Mouse (Mus musculus) neural tube, embryonic 15.5 days (tissue): ENCODE measurements around the gene Txndc8. TPM values are rescaled to one million over a fixed set of nuclear protein-coding genes. Genes with fewer than 3 reads are reported as not detected.

Experiments
- ATAC-seq: fragments of 200-750 bp; cut with Nextera tagmentation; 2 replicates; pipeline ENCODE4 v1.8.0; 2017; ENCODE audit warnings: mild to moderate bottlenecking, moderate TSS enrichment, moderate library complexity; ENCODE audit not compliant: low FRiP score
- H3K27ac ChIP-seq: fragments of 300-500 bp; sonication (generic); replicated peaks from 2 replicates; pipeline ENCODE4 v1.5.1; 2015; ENCODE audit warnings: mild to moderate bottlenecking, inconsistent platforms
- H3K27me3 ChIP-seq: fragments of 300-500 bp; sonication (generic); replicated peaks from 2 replicates; pipeline ENCODE4 v1.6.1; 2015; ENCODE audit warnings: inconsistent platforms
- H3K36me3 ChIP-seq: fragments of 300-500 bp; sonication (generic); 2 replicates; pipeline ENCODE4 v1.6.1; 2015; ENCODE audit warnings: inconsistent platforms
- H3K4me1 ChIP-seq: fragments of 300-500 bp; sonication (generic); 2 replicates; pipeline ENCODE4 v1.6.1; 2015; ENCODE audit warnings: inconsistent platforms
- H3K4me2 ChIP-seq: fragments of 300-500 bp; sonication (generic); 2 replicates; pipeline ENCODE4 v1.6.1; 2015; ENCODE audit warnings: inconsistent platforms, mild to moderate bottlenecking, moderate library complexity
- H3K4me3 ChIP-seq: fragments of 300-500 bp; sonication (generic); replicated peaks from 2 replicates; pipeline ENCODE4 v1.5.1; 2015; ENCODE audit warnings: mild to moderate bottlenecking, inconsistent platforms
- H3K9ac ChIP-seq: fragments of 300-500 bp; sonication (generic); replicated peaks from 2 replicates; pipeline ENCODE4 v1.6.1; 2015; ENCODE audit warnings: mild to moderate bottlenecking, inconsistent platforms
- H3K9me3 ChIP-seq: fragments of 300-500 bp; sonication (generic); replicated peaks from 2 replicates; pipeline ENCODE4 v1.6.1; 2016; ENCODE audit warnings: inconsistent platforms
- WGBS: fragments of 180-500 bp; shearing (Covaris S2); methylation state at CpG from one replicate; pipeline ENCODE4 v1.1.7; 2015; ENCODE audit warnings: mixed read lengths; 5-methylcytosine and 5-hydroxymethylcytosine counted together
- polyA plus RNA-seq: library from polyadenylated mRNA; unstranded; fragments of >200 nt; fragmentation: Nextera tagmentation; extraction: Ambion mirVana; gene quantifications from 2 replicates; pipeline ENCODE4 v1.2.1, GENCODE M21; 2015

Txndc8 gene
- polyA plus RNA-seq, 1 experiment from 2014 or later, result not detected

- Histone ChIP-seq H3K9me3 (no peaks in the 10 kb centered on the region), H3K4me2 (peak overlapping the region; percentile 83), H3K4me1 (peaks cover 33% of the 10 kb centered on the region), H3K27ac (0 out of 2 replicates have a peak overlapping the region, but pooled peaks have one; percentile 85), H3K36me3 (peaks cover 18% of the 10 kb centered on the region), H3K4me3 (peak overlapping the region; percentile 65), H3K27me3 (0 out of 2 replicates have a peak, but pooled peaks cover 7% of the 10 kb centered on the region), H3K9ac (peak overlapping the region; percentile 74)
- no peak for ATAC-seq
- WGBS, result 76% methylated on average over 8 of the region's 8 CpGs
These were observed 53.9 kb downstream of the Txndc8 start for GRCm38 (mm10) chr4:57954991-57955390.

- peak overlapping the region; percentile 83 for H3K4me2 ChIP-seq
- ATAC-seq, result no peak
- H3K27me3 ChIP-seq, result 0 out of 2 replicates have a peak, but pooled peaks cover 7% of the 10 kb centered on the region
- peaks cover 33% of the 10 kb centered on the region for H3K4me1 ChIP-seq
- H3K36me3 ChIP-seq, result peaks cover 22% of the 10 kb centered on the region
- no peaks in the 10 kb centered on the region for H3K9me3 ChIP-seq
- H3K4me3 ChIP-seq, result peak overlapping the region; percentile 65
- WGBS, result 77% methylated on average over 6 of the region's 6 CpGs
- no peak overlapping the region for H3K27ac ChIP-seq
- H3K9ac ChIP-seq, result 0 out of 2 replicates have a peak overlapping the region, but pooled peaks have one; percentile 74
These were observed 54.3 kb downstream of the Txndc8 start for GRCm38 (mm10) chr4:57954580-57954979.

DNA sequence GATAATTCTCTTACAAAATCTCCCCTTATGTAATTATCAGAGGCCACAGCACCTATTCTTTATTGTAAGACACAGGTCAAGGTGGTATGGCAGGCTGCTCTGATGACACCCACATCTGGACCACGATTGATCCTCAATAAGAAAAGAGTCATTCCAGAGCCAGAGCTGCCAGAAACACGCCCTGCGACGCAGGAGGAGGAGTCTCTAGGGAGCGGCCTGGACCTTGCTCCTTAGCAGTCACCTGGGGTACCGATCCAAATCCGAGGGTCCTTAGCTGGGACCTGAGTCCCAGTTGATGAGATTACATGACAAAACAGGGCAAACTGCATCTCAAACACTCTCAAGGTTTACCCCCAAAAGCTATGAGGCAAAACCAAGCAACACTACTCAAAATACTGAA is 55.1 kb downstream of the Txndc8 start:
- no peak for ATAC-seq
- Histone ChIP-seq H3K4me2 (peak overlapping the region; percentile 83), H3K27me3 (0 out of 2 replicates have a peak, but pooled peaks cover 4% of the 10 kb centered on the region), H3K4me1 (peaks cover 33% of the 10 kb centered on the region), H3K4me3 (no peak overlapping the region), H3K36me3 (peaks cover 29% of the 10 kb centered on the region), H3K27ac (no peak overlapping the region), H3K9ac (no peak overlapping the region), H3K9me3 (no peaks in the 10 kb centered on the region)
- WGBS, result 95% methylated on average over 7 of the region's 7 CpGs

DNA sequence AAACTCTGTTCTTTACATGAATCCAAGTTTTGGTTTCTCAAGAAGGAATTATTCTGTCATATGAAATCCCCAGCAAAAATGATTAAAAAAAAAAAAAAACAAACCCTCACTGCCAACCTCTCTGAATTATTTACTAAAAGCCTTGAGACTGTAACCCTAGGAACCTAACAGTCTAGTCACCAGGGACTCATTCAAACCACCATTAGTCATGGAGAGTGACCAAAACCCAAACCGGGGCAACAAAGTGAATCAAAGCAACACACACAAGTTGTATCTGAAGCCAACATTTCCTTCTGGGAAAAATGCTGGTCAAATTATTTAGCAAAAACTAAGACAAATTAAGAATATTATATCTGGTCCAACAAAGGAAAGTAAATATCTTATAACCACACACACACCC is 56.0 kb downstream of the Txndc8 start:
- Histone ChIP-seq H3K9me3 (no peaks in the 10 kb centered on the region), H3K4me1 (peaks cover 33% of the 10 kb centered on the region), H3K27ac (no peak overlapping the region), H3K36me3 (peaks cover 38% of the 10 kb centered on the region), H3K27me3 (0 out of 2 replicates have a peak, but pooled peaks cover 2% of the 10 kb centered on the region), H3K4me2 (no peak overlapping the region), H3K9ac (no peak overlapping the region), H3K4me3 (no peak overlapping the region)
- ATAC-seq, result no peak
- WGBS, result 52% methylated on average over 1 of the region's 1 CpGs

DNA sequence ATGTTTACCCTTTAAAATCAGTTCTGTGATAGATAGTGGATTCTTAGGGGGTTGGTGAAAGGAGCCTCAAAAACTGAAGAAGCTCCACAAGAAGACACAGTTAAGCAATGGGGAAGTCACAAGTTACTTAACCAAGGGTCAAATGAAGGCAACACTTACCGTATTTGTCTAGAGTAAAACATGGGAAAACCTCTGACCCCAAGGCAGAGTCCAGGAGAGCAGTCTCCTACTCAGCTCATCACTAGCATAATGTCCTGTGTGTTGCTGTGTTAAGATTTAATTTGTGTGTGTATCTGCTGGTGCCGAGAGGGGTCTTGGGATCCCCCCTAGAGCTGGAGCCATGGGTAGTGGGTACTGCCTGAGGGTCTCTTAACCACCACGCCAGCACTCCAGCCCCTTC is 56.5 kb downstream of the Txndc8 start:
- Histone ChIP-seq H3K4me2 (no peak overlapping the region), H3K27ac (no peak overlapping the region), H3K4me1 (peaks cover 29% of the 10 kb centered on the region), H3K27me3 (no peaks in the 10 kb centered on the region), H3K36me3 (peaks cover 39% of the 10 kb centered on the region), H3K9me3 (no peaks in the 10 kb centered on the region), H3K4me3 (no peak overlapping the region), H3K9ac (no peak overlapping the region)
- no peak for ATAC-seq
- 94% methylated on average over 3 of the region's 3 CpGs for WGBS

DNA sequence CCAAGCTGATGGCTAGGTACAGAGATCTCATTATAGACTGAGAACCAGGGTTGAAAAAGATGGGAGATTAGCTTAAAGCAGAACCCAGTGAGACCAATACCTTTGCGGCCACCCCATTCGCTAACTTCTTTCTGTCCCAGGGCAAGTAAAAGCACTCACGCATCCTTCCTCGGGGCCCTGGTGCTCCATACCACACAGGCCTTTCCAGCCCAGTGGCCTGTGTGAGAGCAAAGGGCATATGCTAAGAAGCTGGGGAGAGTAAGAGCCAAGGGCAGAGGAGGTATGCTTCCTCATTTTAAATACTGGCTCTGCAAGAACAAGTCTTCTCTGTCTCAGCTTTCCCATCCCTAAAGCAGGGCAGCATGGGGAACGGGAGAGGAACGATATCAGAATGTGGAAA is 59.1 kb downstream of the Txndc8 start:
- peaks cover 14% of the 10 kb centered on the region for H3K4me1 ChIP-seq

GRCm38 (mm10) chr4:57947476-57947875 is 61.4 kb downstream of the Txndc8 start:
- Histone ChIP-seq H3K9ac (no peak overlapping the region), H3K36me3 (peaks cover 73% of the 10 kb centered on the region), H3K9me3 (no peaks in the 10 kb centered on the region), H3K27ac (no peak overlapping the region), H3K4me1 (no peaks in the 10 kb centered on the region), H3K4me2 (no peak overlapping the region), H3K4me3 (no peak overlapping the region), H3K27me3 (no peaks in the 10 kb centered on the region)
- WGBS, result 93% methylated on average over 4 of the region's 4 CpGs
- no peak for ATAC-seq

More for the DNA sequence above, 59.1 kb downstream of the Txndc8 start:
- Histone ChIP-seq H3K27ac (no peak overlapping the region), H3K27me3 (no peaks in the 10 kb centered on the region), H3K9ac (no peak overlapping the region), H3K4me3 (no peak overlapping the region), H3K36me3 (peaks cover 56% of the 10 kb centered on the region), H3K9me3 (no peaks in the 10 kb centered on the region), H3K4me2 (no peak overlapping the region)
- WGBS, result 92% methylated on average over 6 of the region's 6 CpGs
- no peak for ATAC-seq

- H3K9ac ChIP-seq, result no peak overlapping the region
- no peaks in the 10 kb centered on the region for H3K9me3 ChIP-seq
- WGBS, result 92% methylated on average over 10 of the region's 10 CpGs
- H3K4me3 ChIP-seq, result no peak overlapping the region
- H3K27ac ChIP-seq, result no peak overlapping the region
- H3K4me1 ChIP-seq, result no peaks in the 10 kb centered on the region
- no peak for ATAC-seq
- H3K36me3 ChIP-seq, result peaks cover 77% of the 10 kb centered on the region
- no peak overlapping the region for H3K4me2 ChIP-seq
- no peaks in the 10 kb centered on the region for H3K27me3 ChIP-seq
These were observed 61.9 kb downstream of the Txndc8 start for GRCm38 (mm10) chr4:57947036-57947435.

GRCm38 (mm10) chr4:57942892-57943291 is 66.0 kb downstream of the Txndc8 start:
- 95% methylated on average over 2 of the region's 2 CpGs for WGBS
- Histone ChIP-seq H3K9ac (no peak overlapping the region), H3K36me3 (peaks cover 40% of the 10 kb centered on the region), H3K27ac (no peak overlapping the region), H3K9me3 (no peaks in the 10 kb centered on the region), H3K4me3 (no peak overlapping the region), H3K4me2 (no peak overlapping the region), H3K27me3 (no peaks in the 10 kb centered on the region), H3K4me1 (no peaks in the 10 kb centered on the region)
- ATAC-seq, result no peak

DNA sequence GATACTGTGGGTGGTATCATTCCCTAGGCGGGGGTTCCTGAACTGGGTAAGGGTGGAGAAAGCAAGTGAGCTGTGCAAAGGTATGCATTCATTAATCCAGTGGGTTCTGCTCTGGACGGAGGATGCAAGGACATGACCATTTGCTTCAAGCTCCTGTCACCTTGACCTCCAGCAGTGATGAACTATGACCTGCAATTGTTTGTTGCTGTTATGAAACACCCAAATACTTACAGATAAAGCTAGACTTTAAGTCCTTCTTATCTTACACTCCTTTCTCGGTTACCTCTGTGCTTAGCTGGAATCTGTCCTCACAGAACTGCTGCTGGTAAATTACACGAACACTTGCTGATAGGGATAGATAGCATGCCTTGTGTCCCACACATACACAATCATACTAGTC is 68.3 kb downstream of the Txndc8 start:
- H3K4me3 ChIP-seq, result no peak overlapping the region
- H3K9me3 ChIP-seq, result no peaks in the 10 kb centered on the region
- H3K4me1 ChIP-seq, result no peaks in the 10 kb centered on the region
- ATAC-seq, result no peak
- WGBS, result 95% methylated on average over 4 of the region's 4 CpGs
- H3K27me3 ChIP-seq, result no peaks in the 10 kb centered on the region
- H3K36me3 ChIP-seq, result peaks cover 30% of the 10 kb centered on the region
- H3K27ac ChIP-seq, result no peak overlapping the region
- no peak overlapping the region for H3K4me2 ChIP-seq
- H3K9ac ChIP-seq, result no peak overlapping the region

- Histone ChIP-seq H3K36me3 (peaks cover 3% of the 10 kb centered on the region), H3K9ac (no peak overlapping the region), H3K4me1 (no peaks in the 10 kb centered on the region), H3K9me3 (no peaks in the 10 kb centered on the region), H3K27me3 (no peaks in the 10 kb centered on the region), H3K27ac (no peak overlapping the region), H3K4me3 (no peak overlapping the region), H3K4me2 (no peak overlapping the region)
- 90% methylated on average over 6 of the region's 6 CpGs for whole genome bisulfite sequencing
- ATAC-seq, result no peak
These were observed 71.6 kb downstream of the Txndc8 start for GRCm38 (mm10) chr4:57937292-57937691.

DNA sequence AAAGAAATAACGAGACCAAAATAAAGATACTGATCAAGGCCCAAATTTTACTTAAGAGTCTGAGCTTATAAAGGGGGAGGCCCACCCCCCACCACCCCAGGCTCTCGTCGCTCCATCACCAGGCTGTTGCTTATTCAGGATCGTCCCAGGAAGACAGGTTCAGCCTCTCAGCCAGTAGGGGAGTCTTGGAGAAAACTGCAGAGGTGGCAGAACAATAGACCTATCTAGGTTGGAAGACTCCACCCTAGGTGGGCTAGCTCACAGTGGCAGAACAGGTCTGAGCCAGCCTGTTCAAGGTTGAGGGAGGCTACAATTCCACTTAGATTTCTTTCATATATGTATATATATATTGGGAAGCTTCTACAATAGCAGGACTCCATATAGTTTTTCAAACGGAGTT is 74.7 kb downstream of the Txndc8 start:
- Histone ChIP-seq H3K4me1 (no peaks in the 10 kb centered on the region), H3K27ac (no peak overlapping the region), H3K36me3 (no peaks in the 10 kb centered on the region), H3K9ac (no peak overlapping the region), H3K4me2 (no peak overlapping the region), H3K27me3 (no peaks in the 10 kb centered on the region), H3K4me3 (no peak overlapping the region), H3K9me3 (no peaks in the 10 kb centered on the region)
- no peak for ATAC-seq
- WGBS, result 86% methylated on average over 5 of the region's 5 CpGs
